Mouse (Mus musculus) brain, embryonic 14.5 days (tissue): Measurements from ENCODE around the gene Celsr1.

Experiments
- CTCF ChIP-seq: fragments of 200-500 bp; IDR thresholded peaks from 2 replicates; pipeline ENCODE4 v1.5.1; 2012; ENCODE audit warnings: inconsistent platforms, mild to moderate bottlenecking, moderate library complexity, borderline replicate concordance; ENCODE audit not compliant: insufficient read depth, insufficient read length; ENCODE audit errors: extremely low read depth
- POLR2A ChIP-seq: fragments of 200-500 bp; IDR thresholded peaks from 2 replicates; pipeline ENCODE4 v1.6.1; 2012; ENCODE audit warnings: mild to moderate bottlenecking, inconsistent platforms, borderline replicate concordance; ENCODE audit not compliant: poor library complexity, insufficient read depth, insufficient read length, severe bottlenecking; ENCODE audit errors: extremely low read depth

- TF ChIP-seq CTCF (no peak), POLR2A (no peak)
These were observed 72.4 kb downstream of the Celsr1 start for GRCm38 (mm10) chr15:85961131-85961530.
